Mouse (Mus musculus) neural tube, embryonic 13.5 days (tissue): ENCODE data around the gene Prnp. TPM values are rescaled to one million over a fixed set of nuclear protein-coding genes. Genes with fewer than 3 reads are reported as not detected.

Source experiments
- ATAC-seq: fragments of 200-750 bp; cut with Nextera tagmentation; 2 replicates; pipeline ENCODE4 v1.8.0; 2017; ENCODE audit warnings: low read depth, mild to moderate bottlenecking, moderate TSS enrichment, moderate library complexity
- H3K27ac ChIP-seq: fragments of 300-500 bp; sonication (generic); replicated peaks from 2 replicates; pipeline ENCODE4 v1.5.1; 2015; ENCODE audit warnings: moderate library complexity, mild to moderate bottlenecking, inconsistent platforms
- H3K27me3 ChIP-seq: fragments of 300-500 bp; sonication (generic); 2 replicates; pipeline ENCODE4 v1.6.1; 2015; ENCODE audit warnings: mild to moderate bottlenecking, inconsistent platforms
- H3K36me3 ChIP-seq: fragments of 300-500 bp; sonication (generic); 2 replicates; pipeline ENCODE4 v1.6.1; 2015; ENCODE audit warnings: mild to moderate bottlenecking, inconsistent platforms
- H3K4me1 ChIP-seq: fragments of 300-500 bp; sonication (generic); replicated peaks from 2 replicates; pipeline ENCODE4 v1.6.1; 2015; ENCODE audit warnings: inconsistent platforms
- H3K4me2 ChIP-seq: fragments of 300-500 bp; sonication (generic); 2 replicates; pipeline ENCODE4 v1.6.1; 2015; ENCODE audit warnings: inconsistent platforms, mild to moderate bottlenecking, moderate library complexity
- H3K4me3 ChIP-seq: fragments of 300-500 bp; sonication (generic); 2 replicates; pipeline ENCODE4 v1.5.1; 2015; ENCODE audit warnings: mild to moderate bottlenecking, inconsistent platforms
- H3K9ac ChIP-seq: fragments of 300-500 bp; sonication (generic); 2 replicates; pipeline ENCODE4 v1.6.1; 2015; ENCODE audit warnings: moderate library complexity, mild to moderate bottlenecking, inconsistent platforms
- H3K9me3 ChIP-seq: fragments of 300-500 bp; sonication (generic); 2 replicates; pipeline ENCODE4 v1.6.1; 2016; ENCODE audit warnings: inconsistent platforms
- WGBS: fragments of 180-500 bp; shearing (Covaris S2); methylation state at CpG from one replicate; pipeline ENCODE4 v1.1.7; 2015; 5-methylcytosine and 5-hydroxymethylcytosine counted together
- polyA plus RNA-seq: library from polyadenylated mRNA; unstranded; fragments of >200 nt; fragmentation: Nextera tagmentation; extraction: Ambion mirVana; gene quantifications from 2 replicates; pipeline ENCODE4 v1.2.1, GENCODE M21; 2015

Prnp gene
- polyA plus RNA-seq, 1 experiment from 2014 or later: 128 TPM

- H3K9ac ChIP-seq: no peak overlapping the region
Measured at GRCm38 (mm10) chr2:131953711-131954110, 44.0 kb downstream of the Prnp start.

GRCm38 (mm10) chr2:131954835-131955234 lies 45.1 kb downstream of the Prnp start:
- peaks cover 18% of the 10 kb centered on the region for H3K4me1 ChIP-seq
- peaks cover 46% of the 10 kb centered on the region for H3K27me3 ChIP-seq
- no peaks in the 10 kb centered on the region for H3K36me3 ChIP-seq
- H3K9ac ChIP-seq: no peak overlapping the region
- peak overlapping the region; percentile 62 for H3K4me2 ChIP-seq
- WGBS: 55% methylated on average over 9 of the region's 9 CpGs
- no peak; the same call in 1 of the 2 replicates for ATAC-seq
- H3K4me3 ChIP-seq: peak overlapping the region; percentile 40
- H3K9me3 ChIP-seq: no peaks in the 10 kb centered on the region
- no peak overlapping the region for H3K27ac ChIP-seq

More at GRCm38 (mm10) chr2:131953711-131954110, 44.0 kb downstream of the Prnp start:
- Histone ChIP-seq H3K27me3 (peaks cover 46% of the 10 kb centered on the region), H3K27ac (no peak overlapping the region), H3K9me3 (no peaks in the 10 kb centered on the region), H3K36me3 (no peaks in the 10 kb centered on the region), H3K4me3 (no peak overlapping the region), H3K4me2 (peak overlapping the region; percentile 43), H3K4me1 (peaks cover 18% of the 10 kb centered on the region)
- WGBS: 93% methylated on average over 4 of the region's 4 CpGs
- no peak for ATAC-seq

GRCm38 (mm10) chr2:131955264-131955663 lies 45.5 kb downstream of the Prnp start:
- H3K4me2 ChIP-seq: peak overlapping the region; percentile 62
- peak overlapping the region; percentile 31; the same call in 1 of the 2 replicates for H3K9ac ChIP-seq
- H3K4me3 ChIP-seq: peak overlapping the region; percentile 40
- WGBS: 3% methylated on average over 17 of the region's 17 CpGs
- peak; percentile 75 for ATAC-seq
- peaks cover 46% of the 10 kb centered on the region for H3K27me3 ChIP-seq
- no peaks in the 10 kb centered on the region for H3K36me3 ChIP-seq
- peaks cover 18% of the 10 kb centered on the region for H3K4me1 ChIP-seq
- no peaks in the 10 kb centered on the region for H3K9me3 ChIP-seq
- no peak overlapping the region for H3K27ac ChIP-seq

GRCm38 (mm10) chr2:131956336-131957256 lies 46.9 kb downstream of the Prnp start:
- 83% methylated on average over 7 of the region's 7 CpGs for WGBS
- no peak for ATAC-seq
- no peak overlapping the region for H3K27ac ChIP-seq
- H3K9ac ChIP-seq: no peak overlapping the region
- no peaks in the 10 kb centered on the region for H3K36me3 ChIP-seq
- H3K9me3 ChIP-seq: no peaks in the 10 kb centered on the region
- peaks cover 14% of the 10 kb centered on the region for H3K4me1 ChIP-seq
- H3K27me3 ChIP-seq: peaks cover 34% of the 10 kb centered on the region
- no peak overlapping the region for H3K4me3 ChIP-seq
- H3K4me2 ChIP-seq: no peak overlapping the region

- Histone ChIP-seq H3K27me3 (peaks cover 23% of the 10 kb centered on the region), H3K4me3 (no peak overlapping the region), H3K4me2 (no peak overlapping the region), H3K36me3 (no peaks in the 10 kb centered on the region), H3K9me3 (no peaks in the 10 kb centered on the region), H3K4me1 (peaks cover 10% of the 10 kb centered on the region), H3K9ac (no peak overlapping the region), H3K27ac (no peak overlapping the region)
- 58% methylated on average over 9 of the region's 9 CpGs for WGBS
- ATAC-seq: no peak
Measured at GRCm38 (mm10) chr2:131957731-131958222, 48.0 kb downstream of the Prnp start.

- no peaks in the 10 kb centered on the region for H3K36me3 ChIP-seq
- H3K27ac ChIP-seq: no peak overlapping the region
- 72% methylated on average over 2 of the region's 2 CpGs for WGBS
- no peak overlapping the region for H3K4me3 ChIP-seq
- no peaks in the 10 kb centered on the region for H3K27me3 ChIP-seq
- no peaks in the 10 kb centered on the region for H3K4me1 ChIP-seq
- no peak overlapping the region for H3K9ac ChIP-seq
- ATAC-seq: no peak
- H3K4me2 ChIP-seq: no peak overlapping the region
- H3K9me3 ChIP-seq: no peaks in the 10 kb centered on the region
Measured at GRCm38 (mm10) chr2:131961671-131962070, 51.9 kb downstream of the Prnp start.

GRCm38 (mm10) chr2:131970597-131970996 lies 60.9 kb downstream of the Prnp start:
- no peak overlapping the region for H3K4me3 ChIP-seq
- no peaks in the 10 kb centered on the region for H3K36me3 ChIP-seq
- 94% methylated on average over 2 of the region's 2 CpGs for WGBS
- H3K27me3 ChIP-seq: no peaks in the 10 kb centered on the region
- no peak overlapping the region for H3K27ac ChIP-seq
- no peak overlapping the region for H3K4me2 ChIP-seq
- H3K9me3 ChIP-seq: no peaks in the 10 kb centered on the region
- ATAC-seq: no peak
- H3K9ac ChIP-seq: no peak overlapping the region
- H3K4me1 ChIP-seq: no peaks in the 10 kb centered on the region; the same call in 1 of the 2 replicates

GRCm38 (mm10) chr2:131971098-131971497 lies 61.4 kb downstream of the Prnp start:
- H3K27me3 ChIP-seq: no peaks in the 10 kb centered on the region
- WGBS: 82% methylated on average over 4 of the region's 4 CpGs
- no peak for ATAC-seq

GRCm38 (mm10) chr2:131976663-131977062 lies 66.9 kb downstream of the Prnp start:
- no peak overlapping the region for H3K4me3 ChIP-seq
- no peaks in the 10 kb centered on the region; the same call in 1 of the 2 replicates for H3K4me1 ChIP-seq
- no peak overlapping the region for H3K9ac ChIP-seq
- WGBS: 77% methylated on average over 3 of the region's 3 CpGs
- no peak overlapping the region for H3K27ac ChIP-seq
- H3K36me3 ChIP-seq: no peaks in the 10 kb centered on the region
- H3K9me3 ChIP-seq: no peaks in the 10 kb centered on the region
- no peaks in the 10 kb centered on the region for H3K27me3 ChIP-seq
- ATAC-seq: no peak
- no peak overlapping the region for H3K4me2 ChIP-seq

More at GRCm38 (mm10) chr2:131971098-131971497, 61.4 kb downstream of the Prnp start:
- Histone ChIP-seq H3K4me2 (no peak overlapping the region), H3K27ac (no peak overlapping the region), H3K9me3 (no peaks in the 10 kb centered on the region), H3K4me1 (no peaks in the 10 kb centered on the region; the same call in 1 of the 2 replicates), H3K4me3 (no peak overlapping the region), H3K36me3 (no peaks in the 10 kb centered on the region), H3K9ac (no peak overlapping the region)

- no peak for ATAC-seq
- WGBS: 61% methylated on average over 9 of the region's 9 CpGs
Measured at GRCm38 (mm10) chr2:131980866-131981265, 71.1 kb downstream of the Prnp start.

GRCm38 (mm10) chr2:131982546-131983196 lies 72.9 kb downstream of the Prnp start:
- 25% methylated on average over 6 of the region's 6 CpGs for WGBS

More at GRCm38 (mm10) chr2:131980866-131981265, 71.1 kb downstream of the Prnp start:
- H3K4me3 ChIP-seq: no peak overlapping the region
- H3K36me3 ChIP-seq: no peaks in the 10 kb centered on the region
- no peaks in the 10 kb centered on the region for H3K27me3 ChIP-seq
- no peaks in the 10 kb centered on the region for H3K9me3 ChIP-seq
- no peak overlapping the region for H3K27ac ChIP-seq
- H3K4me1 ChIP-seq: no peaks in the 10 kb centered on the region; the same call in 1 of the 2 replicates
- no peak overlapping the region for H3K4me2 ChIP-seq
- no peak overlapping the region for H3K9ac ChIP-seq

GRCm38 (mm10) chr2:131987950-131988349 lies 78.2 kb downstream of the Prnp start:
- H3K36me3 ChIP-seq: 0 out of 2 replicates have a peak, but pooled peaks cover 7% of the 10 kb centered on the region
- no peaks in the 10 kb centered on the region for H3K27me3 ChIP-seq
- no peaks in the 10 kb centered on the region for H3K9me3 ChIP-seq
- WGBS: 63% methylated on average over 3 of the region's 3 CpGs
- no peak overlapping the region for H3K4me3 ChIP-seq
- H3K4me2 ChIP-seq: no peak overlapping the region
- no peak overlapping the region for H3K9ac ChIP-seq
- peaks cover 4% of the 10 kb centered on the region; the same call in 1 of the 2 replicates for H3K4me1 ChIP-seq
- ATAC-seq: no peak
- no peak overlapping the region for H3K27ac ChIP-seq

More at GRCm38 (mm10) chr2:131982546-131983196, 72.9 kb downstream of the Prnp start:
- Histone ChIP-seq H3K9me3 (no peaks in the 10 kb centered on the region), H3K4me3 (no peak overlapping the region), H3K4me2 (no peak overlapping the region), H3K36me3 (no peaks in the 10 kb centered on the region), H3K27ac (no peak overlapping the region), H3K4me1 (no peaks in the 10 kb centered on the region; the same call in 1 of the 2 replicates), H3K27me3 (no peaks in the 10 kb centered on the region), H3K9ac (no peak overlapping the region)
- ATAC-seq: peak; percentile 89
